Mouse (Mus musculus) thymus, adult 2 months (tissue): ENCODE data around the gene Unc13d.

ENCODE experiments used
- CTCF ChIP-seq: fragments of 200-500 bp; IDR thresholded peaks from 2 replicates; pipeline ENCODE4 v1.5.1; 2012; ENCODE audit warnings: mild to moderate bottlenecking, control low read depth, low read length, moderate library complexity, borderline replicate concordance; ENCODE audit not compliant: control insufficient read depth, poor library complexity, insufficient read depth; ENCODE audit errors: extremely low read depth
- POLR2A ChIP-seq: fragments of 200-500 bp; IDR thresholded peaks from 2 replicates; pipeline ENCODE4 v1.6.1; 2012; ENCODE audit warnings: mild to moderate bottlenecking, low read length, control low read depth, moderate library complexity; ENCODE audit not compliant: control insufficient read depth, poor library complexity, insufficient read depth; ENCODE audit errors: extremely low read depth

DNA sequence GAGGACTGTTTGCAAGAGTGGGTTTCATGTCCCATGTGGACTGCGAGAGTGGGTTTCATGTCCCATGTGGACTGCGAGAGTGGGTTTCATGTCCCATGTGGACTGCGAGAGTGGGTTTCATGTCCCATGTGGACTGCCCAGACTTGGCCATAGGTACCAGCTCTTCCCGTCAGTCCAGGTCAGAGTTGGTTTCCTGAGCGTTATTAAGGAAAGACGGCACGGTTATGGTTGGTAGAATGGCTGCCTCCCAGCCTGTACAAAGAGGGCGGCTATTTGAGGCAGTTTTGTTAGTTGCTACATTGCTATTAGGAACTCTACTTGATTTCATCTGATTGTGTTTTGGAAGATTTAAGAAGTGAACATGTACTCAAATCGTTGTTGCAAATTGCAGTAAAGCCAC, 39.9 kb downstream of the Unc13d start:
- TF ChIP-seq POLR2A (no peak), CTCF (no peak)
